Mouse (Mus musculus) stomach, embryonic 14.5 days (tissue): Measurements from ENCODE around the gene Kif11. TPM values are rescaled to one million over a fixed set of nuclear protein-coding genes. Genes with fewer than 3 reads are reported as not detected.

Experiments used
- ATAC-seq: fragments of 200-750 bp; cut with Nextera tagmentation; 2 replicates; pipeline ENCODE4 v1.8.0; 2017; ENCODE audit warnings: low read depth, moderate TSS enrichment; ENCODE audit not compliant: insufficient number of reproducible peaks, insufficient read depth, low FRiP score
- H3K27ac ChIP-seq: fragments of 300-500 bp; sonication (generic); 2 replicates; pipeline ENCODE4 v1.5.1; 2014; ENCODE audit warnings: mild to moderate bottlenecking, low read length, moderate library complexity, mixed read lengths
- H3K27me3 ChIP-seq: fragments of 300-500 bp; sonication (generic); 2 replicates; pipeline ENCODE4 v1.6.1; 2014; ENCODE audit warnings: low read length, control low read depth, mixed read lengths; ENCODE audit not compliant: control insufficient read depth, insufficient read depth
- H3K36me3 ChIP-seq: fragments of 300-500 bp; sonication (generic); 2 replicates; pipeline ENCODE4 v1.6.1; 2014; ENCODE audit warnings: mild to moderate bottlenecking, control low read depth, low read length, moderate library complexity, mixed read lengths; ENCODE audit not compliant: control insufficient read depth, insufficient read depth
- H3K4me1 ChIP-seq: fragments of 300-500 bp; sonication (generic); 2 replicates; pipeline ENCODE4 v1.6.1; 2014; ENCODE audit warnings: low read length, control low read depth, mixed read lengths; ENCODE audit not compliant: control insufficient read depth, insufficient read depth
- H3K4me2 ChIP-seq: fragments of 300-500 bp; sonication (generic); replicated peaks from 2 replicates; pipeline ENCODE4 v1.6.1; 2014; ENCODE audit warnings: low read depth, low read length, control low read depth
- H3K4me3 ChIP-seq: fragments of 300-500 bp; sonication (generic); 2 replicates; pipeline ENCODE4 v1.5.1; 2014; ENCODE audit warnings: low read depth, low read length, control low read depth
- H3K9ac ChIP-seq: fragments of 300-500 bp; sonication (generic); replicated peaks from 2 replicates; pipeline ENCODE4 v1.6.1; 2014; ENCODE audit warnings: low read depth, mild to moderate bottlenecking, control low read depth, low read length, moderate library complexity, mixed read lengths
- H3K9me3 ChIP-seq: fragments of 300-500 bp; sonication (generic); 2 replicates; pipeline ENCODE4 v1.6.1; 2016; ENCODE audit warnings: low read depth, low read length, control low read depth; ENCODE audit not compliant: control insufficient read depth
- WGBS: fragments of 180-500 bp; shearing (Covaris S2); extraction: QIAGEN DNeasy Blood & Tissue Kit; methylation state at CpG from one replicate; pipeline ENCODE4 v1.1.7; 2014; 5-methylcytosine and 5-hydroxymethylcytosine counted together
- polyA plus RNA-seq: library from polyadenylated mRNA; unstranded; fragments of >200 nt; fragmentation: Nextera tagmentation; extraction: Ambion mirVana; gene quantifications from 2 replicates; pipeline ENCODE4 v1.2.1, GENCODE M21; 2014

Gene Kif11
- polyA plus RNA-seq, 1 experiment from 2014 or later = 69.7 TPM

DNA sequence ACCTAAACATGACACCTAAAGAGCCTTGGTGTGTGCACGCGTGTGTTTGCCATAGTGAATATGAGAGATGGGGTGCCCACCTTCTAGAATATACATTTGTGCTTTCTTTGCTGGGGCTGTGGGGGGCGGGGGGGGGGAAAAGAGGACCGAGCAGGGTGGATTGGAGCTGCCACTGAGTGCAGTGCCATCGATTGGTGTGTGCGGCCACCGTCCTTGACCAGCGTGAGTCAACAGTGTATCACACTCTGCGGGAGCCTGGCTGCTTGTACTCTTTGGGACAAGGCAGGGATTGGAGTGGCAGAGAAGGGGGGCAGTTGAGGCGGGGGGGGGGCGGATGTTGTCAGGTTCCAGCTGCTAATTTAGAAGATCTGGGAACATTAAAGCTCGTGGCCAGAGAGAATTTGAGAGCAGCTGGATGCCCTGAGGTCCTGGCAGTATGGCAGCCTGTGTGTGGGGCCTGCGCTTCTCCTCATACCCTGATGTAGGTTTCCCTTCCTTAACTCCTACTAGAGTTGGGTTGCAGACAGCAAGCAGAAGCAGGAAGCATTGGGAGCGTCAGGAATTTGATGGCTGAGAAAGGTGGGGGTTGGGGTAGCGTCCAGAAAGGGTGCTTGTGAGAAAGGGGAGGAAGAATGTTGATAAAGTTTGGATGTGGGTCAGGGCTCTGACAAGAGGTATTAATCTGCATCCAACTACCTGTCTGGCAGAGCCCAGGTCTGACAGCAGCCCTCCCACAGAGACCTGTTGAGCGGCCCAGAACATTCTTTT, 64.7 kb downstream of the Kif11 start:
- H3K27ac ChIP-seq = no peak overlapping the region
- 59% methylated on average over 16 of the region's 16 CpGs for WGBS
- peaks cover 16% of the 10 kb centered on the region for H3K27me3 ChIP-seq
- no peaks in the 10 kb centered on the region for H3K4me1 ChIP-seq
- H3K9ac ChIP-seq = no peak overlapping the region
- H3K9me3 ChIP-seq = no peaks in the 10 kb centered on the region
- ATAC-seq = no peak
- H3K4me3 ChIP-seq = no peak overlapping the region
- H3K4me2 ChIP-seq = no peak overlapping the region
- H3K36me3 ChIP-seq = no peaks in the 10 kb centered on the region

GRCm38 (mm10) chr19:37442524-37443286, 66.5 kb downstream of the Kif11 start:
- WGBS = 59% methylated on average over 10 of the region's 10 CpGs
- no peak overlapping the region for H3K9ac ChIP-seq
- no peak overlapping the region for H3K4me2 ChIP-seq
- no peak overlapping the region for H3K4me3 ChIP-seq
- H3K27me3 ChIP-seq = peaks cover 4% of the 10 kb centered on the region; the same call in 1 of the 2 replicates
- H3K9me3 ChIP-seq = no peaks in the 10 kb centered on the region
- ATAC-seq = no peak
- H3K4me1 ChIP-seq = no peaks in the 10 kb centered on the region
- H3K36me3 ChIP-seq = no peaks in the 10 kb centered on the region
- H3K27ac ChIP-seq = no peak overlapping the region

DNA sequence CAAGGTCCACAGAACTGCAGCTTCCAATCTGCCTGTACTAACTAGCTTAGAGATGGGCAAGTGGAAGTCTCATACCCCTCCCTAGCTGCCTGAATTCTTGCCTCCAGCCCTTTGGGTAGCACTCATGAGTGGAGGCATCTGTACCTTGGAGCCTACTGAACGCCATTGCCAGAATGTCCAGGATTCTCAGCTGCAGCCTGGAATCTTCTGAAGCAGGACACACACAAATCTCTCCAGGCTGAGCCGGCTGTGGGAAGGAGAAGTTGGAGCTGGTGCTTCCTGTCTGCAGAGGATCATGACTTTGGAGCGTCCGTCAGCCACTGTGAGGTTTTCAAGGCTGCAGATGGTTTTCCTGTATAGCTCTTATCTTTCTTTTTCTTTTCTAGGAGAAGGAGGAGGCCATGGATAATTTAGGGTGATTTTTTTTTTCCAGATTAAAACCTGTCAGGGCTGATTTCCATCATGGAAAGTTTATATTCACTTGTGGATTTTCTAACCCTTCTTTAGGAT, 67.5 kb downstream of the Kif11 start:
- Histone ChIP-seq H3K4me1 (no peaks in the 10 kb centered on the region), H3K9me3 (no peaks in the 10 kb centered on the region), H3K4me3 (no peak overlapping the region), H3K27me3 (no peaks in the 10 kb centered on the region), H3K4me2 (no peak overlapping the region), H3K36me3 (no peaks in the 10 kb centered on the region), H3K27ac (no peak overlapping the region), H3K9ac (no peak overlapping the region)
- WGBS = 50% methylated on average over 4 of the region's 4 CpGs
- no peak for ATAC-seq

- no peaks in the 10 kb centered on the region for H3K9me3 ChIP-seq
- H3K4me3 ChIP-seq = no peak overlapping the region
- no peak for ATAC-seq
- H3K27me3 ChIP-seq = no peaks in the 10 kb centered on the region
- no peak overlapping the region for H3K27ac ChIP-seq
- H3K36me3 ChIP-seq = no peaks in the 10 kb centered on the region
- no peaks in the 10 kb centered on the region for H3K4me1 ChIP-seq
- H3K4me2 ChIP-seq = no peak overlapping the region
- WGBS = 62% methylated on average over 5 of the region's 5 CpGs
- H3K9ac ChIP-seq = no peak overlapping the region
Measured at GRCm38 (mm10) chr19:37448212-37448611, 72.0 kb downstream of the Kif11 start.

DNA sequence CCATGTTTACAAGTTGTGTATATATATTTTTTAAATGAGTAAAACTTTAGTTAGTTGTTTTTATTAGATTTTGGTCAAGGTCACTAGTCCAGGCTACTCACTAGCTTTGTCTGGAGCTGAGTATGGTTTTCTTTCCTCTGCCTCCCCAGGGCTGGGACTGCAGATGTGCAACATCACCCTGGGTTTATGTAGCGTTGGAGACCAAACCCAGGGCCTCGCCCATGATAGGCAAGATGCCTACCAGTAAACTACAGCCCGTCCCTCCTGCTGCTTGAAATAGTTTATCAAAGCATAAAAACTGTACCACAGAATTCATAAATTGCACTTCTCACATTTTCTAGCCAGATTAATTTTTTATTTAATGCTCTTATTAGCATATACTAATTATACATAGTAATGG, 73.0 kb downstream of the Kif11 start:
- Histone ChIP-seq H3K9ac (no peak overlapping the region), H3K4me3 (no peak overlapping the region), H3K4me2 (no peak overlapping the region), H3K4me1 (no peaks in the 10 kb centered on the region), H3K36me3 (no peaks in the 10 kb centered on the region), H3K9me3 (no peaks in the 10 kb centered on the region), H3K27ac (no peak overlapping the region), H3K27me3 (no peaks in the 10 kb centered on the region)
- WGBS = 85% methylated on average over 3 of the region's 3 CpGs
- no peak for ATAC-seq

GRCm38 (mm10) chr19:37455528-37455927, 79.3 kb downstream of the Kif11 start:
- ATAC-seq = no peak

DNA sequence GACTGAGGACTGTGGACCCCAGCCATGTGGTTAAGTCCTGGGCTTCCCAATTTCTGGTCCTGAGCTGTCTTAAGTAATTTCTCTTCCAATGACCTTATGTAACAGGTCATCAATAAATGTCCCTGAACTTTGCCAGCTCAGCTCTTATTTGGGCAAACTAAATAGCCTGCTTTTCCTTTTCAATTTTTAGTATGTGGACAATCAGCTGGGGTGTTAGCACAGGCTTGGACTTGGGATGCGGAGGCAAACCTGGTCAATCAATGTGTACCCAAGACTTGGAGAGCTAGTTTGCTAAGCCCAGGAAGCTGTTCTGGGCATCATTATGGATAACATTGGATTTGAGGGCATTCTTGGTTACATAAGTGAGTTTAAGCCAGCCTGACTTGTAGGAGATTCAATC, 79.8 kb downstream of the Kif11 start:
- no peak for ATAC-seq
- Histone ChIP-seq H3K27ac (no peak overlapping the region), H3K4me2 (no peak overlapping the region), H3K4me1 (no peaks in the 10 kb centered on the region), H3K4me3 (no peak overlapping the region), H3K9ac (no peak overlapping the region), H3K9me3 (no peaks in the 10 kb centered on the region), H3K27me3 (no peaks in the 10 kb centered on the region), H3K36me3 (no peaks in the 10 kb centered on the region)
- WGBS = 94% methylated on average over 1 of the region's 1 CpGs

More at GRCm38 (mm10) chr19:37455528-37455927, 79.3 kb downstream of the Kif11 start:
- Histone ChIP-seq H3K9me3 (no peaks in the 10 kb centered on the region), H3K27me3 (no peaks in the 10 kb centered on the region), H3K9ac (no peak overlapping the region), H3K4me2 (no peak overlapping the region), H3K36me3 (no peaks in the 10 kb centered on the region), H3K27ac (no peak overlapping the region), H3K4me1 (no peaks in the 10 kb centered on the region), H3K4me3 (no peak overlapping the region)
- 78% methylated on average over 2 of the region's 2 CpGs for WGBS

DNA sequence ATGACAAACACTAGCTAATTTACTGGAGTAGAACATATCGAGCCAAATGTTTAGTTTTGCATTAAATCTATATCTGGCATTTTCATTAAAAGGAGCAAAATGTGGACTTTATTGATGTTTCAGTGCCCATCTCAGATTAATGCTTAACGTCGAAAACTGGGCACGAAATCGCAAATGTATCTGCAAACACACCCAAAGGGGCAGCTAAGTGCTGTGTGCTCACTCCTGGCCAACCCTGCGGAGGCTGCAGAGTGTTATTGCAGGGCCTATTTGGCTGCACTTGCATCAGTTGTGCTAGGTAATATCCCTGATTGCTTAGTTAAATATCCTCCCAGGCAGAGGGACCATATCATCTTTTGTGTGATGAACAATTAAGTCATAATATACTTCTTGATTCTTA, 81.8 kb downstream of the Kif11 start:
- H3K9ac ChIP-seq = no peak overlapping the region
- no peaks in the 10 kb centered on the region for H3K36me3 ChIP-seq
- WGBS = 64% methylated on average over 6 of the region's 6 CpGs
- H3K4me1 ChIP-seq = no peaks in the 10 kb centered on the region
- no peak overlapping the region for H3K4me3 ChIP-seq
- no peak overlapping the region for H3K27ac ChIP-seq
- no peak overlapping the region for H3K4me2 ChIP-seq
- ATAC-seq = no peak
- H3K27me3 ChIP-seq = no peaks in the 10 kb centered on the region
- no peaks in the 10 kb centered on the region for H3K9me3 ChIP-seq
